Mouse (Mus musculus): Measurements from ENCODE around the gene Wdr73.

GRCm38 (mm10) chr7:80850520-80850919, 50.5 kb downstream of the Wdr73 start:
- TF ChIP-seq GATA1 (IDR thresholded peaks at IDR 0.05; ENCODE audit: borderline replicate concordance, low read length) (no peak), FLI1 (IDR thresholded peaks at IDR 0.05; ENCODE audit: low read length) (no peak)
